Mouse (Mus musculus): Measurements from ENCODE around the gene Irgq. TPM values are rescaled to one million over a fixed set of nuclear protein-coding genes. Genes with fewer than 3 reads are reported as not detected.

Gene Irgq
- polyA plus RNA-seq, 1 experiment from 2014 or later: 16.4 TPM

DNA sequence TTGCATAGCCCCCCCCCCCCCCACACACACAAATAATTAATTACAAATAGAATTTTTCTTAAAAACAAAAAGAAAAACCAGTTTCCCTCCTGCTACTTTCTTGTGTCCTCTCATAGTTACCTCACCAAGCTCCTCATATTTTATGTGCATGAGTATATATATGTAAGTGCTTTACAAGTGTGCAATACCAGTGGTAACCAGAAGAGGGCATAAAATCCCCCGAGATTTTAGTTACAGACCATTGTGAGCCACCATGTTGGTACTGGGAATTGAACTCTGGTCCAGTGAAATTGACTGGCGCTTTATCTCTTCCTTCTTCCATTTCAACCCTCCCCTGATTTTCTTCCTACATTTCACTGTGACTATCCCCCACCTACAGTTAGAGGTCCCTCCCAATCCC lies 14.0 kb downstream of the Irgq start:
- no peaks in the 10 kb centered on the region for H3K36me3 ChIP-seq (ENCODE audit: control insufficient read depth, insufficient read depth, low read length)
- ATAC-seq (replicated peaks; ENCODE audit: low FRiP score) (no peak), DNase-seq (ENCODE audit: low spot score) (no peak)
- 82% methylated on average over 2 of the region's 2 CpGs for WGBS
- H3K4me3 ChIP-seq (ENCODE audit: low read depth, low read length): no peak overlapping the region
- no peaks in the 10 kb centered on the region for H3K9me3 ChIP-seq (ENCODE audit: control insufficient read depth, low read length)
- H3K27me3 ChIP-seq (ENCODE audit: control insufficient read depth, insufficient read depth, low read length): no peaks in the 10 kb centered on the region
- no peak overlapping the region for H3K9ac ChIP-seq (ENCODE audit: low read length)
- H3K4me1 ChIP-seq (replicated peaks; ENCODE audit: control insufficient read depth, insufficient read depth, low read length): peaks cover 7% of the 10 kb centered on the region
- H3K27ac ChIP-seq (ENCODE audit: low read depth, low read length): no peak overlapping the region
- no peak overlapping the region for H3K4me2 ChIP-seq (ENCODE audit: low read depth, low read length, severe bottlenecking)

DNA sequence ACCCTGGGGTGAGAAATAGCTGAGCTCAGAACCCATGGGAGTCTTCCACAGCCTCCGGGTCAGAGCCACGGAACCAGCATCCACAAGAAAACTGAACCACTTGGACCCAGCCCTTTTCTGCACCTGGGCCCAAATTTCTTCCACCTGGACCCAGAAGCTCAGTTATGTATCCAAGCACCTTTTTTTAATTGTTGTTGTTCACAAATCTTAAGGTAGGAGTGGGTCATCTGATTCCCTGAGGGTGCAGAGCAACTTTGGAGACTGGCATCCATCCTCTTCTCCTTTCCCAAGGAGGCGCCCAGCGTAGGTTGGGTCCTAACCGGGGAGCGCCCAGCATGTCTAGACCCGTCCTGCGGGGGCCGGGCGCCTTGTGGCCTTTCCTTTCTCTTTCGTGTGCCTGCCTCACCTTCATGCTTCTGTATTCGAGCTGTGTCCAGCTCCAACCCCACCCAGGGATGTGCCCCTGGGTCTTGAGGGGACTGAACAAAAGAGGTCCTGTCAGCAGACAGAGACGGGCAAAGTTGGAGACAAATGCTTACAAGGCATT lies 15.7 kb downstream of the Irgq start, which contains the start of the genes Pinlyp and Xrcc1:
TSS of gene Pinlyp (minus strand) at position 51 of the 547 bp plus-strand sequence.
TSS of gene Xrcc1 (plus strand) at position 222 of the 547 bp plus-strand sequence.
- no peak for DNase-seq (ENCODE audit: low spot score)
- Histone ChIP-seq H3K27me3 (ENCODE audit: control insufficient read depth, insufficient read depth, low read length) (no peaks in the 10 kb centered on the region), H3K9me3 (ENCODE audit: control insufficient read depth, low read length) (no peaks in the 10 kb centered on the region), H3K9ac (ENCODE audit: low read length) (peak within 1 kb of the TSS; percentile 80), H3K27ac (ENCODE audit: low read depth, low read length) (peak within 1 kb of the TSS; percentile 57; the same call in 1 of the 2 replicates), H3K4me3 (ENCODE audit: low read depth, low read length) (peak within 1 kb of the TSS; percentile 82), H3K4me1 (replicated peaks; ENCODE audit: control insufficient read depth, insufficient read depth, low read length) (peaks cover 7% of the 10 kb centered on the region), H3K4me2 (ENCODE audit: low read depth, low read length, severe bottlenecking) (peak within 1 kb of the TSS; percentile 70), H3K36me3 (ENCODE audit: control insufficient read depth, insufficient read depth, low read length) (no peaks in the 10 kb centered on the region; the same call in 1 of the 2 replicates)
- 32% methylated on average over 13 of the region's 13 CpGs for WGBS
- no peak for ATAC-seq (replicated peaks; ENCODE audit: low FRiP score)

DNA sequence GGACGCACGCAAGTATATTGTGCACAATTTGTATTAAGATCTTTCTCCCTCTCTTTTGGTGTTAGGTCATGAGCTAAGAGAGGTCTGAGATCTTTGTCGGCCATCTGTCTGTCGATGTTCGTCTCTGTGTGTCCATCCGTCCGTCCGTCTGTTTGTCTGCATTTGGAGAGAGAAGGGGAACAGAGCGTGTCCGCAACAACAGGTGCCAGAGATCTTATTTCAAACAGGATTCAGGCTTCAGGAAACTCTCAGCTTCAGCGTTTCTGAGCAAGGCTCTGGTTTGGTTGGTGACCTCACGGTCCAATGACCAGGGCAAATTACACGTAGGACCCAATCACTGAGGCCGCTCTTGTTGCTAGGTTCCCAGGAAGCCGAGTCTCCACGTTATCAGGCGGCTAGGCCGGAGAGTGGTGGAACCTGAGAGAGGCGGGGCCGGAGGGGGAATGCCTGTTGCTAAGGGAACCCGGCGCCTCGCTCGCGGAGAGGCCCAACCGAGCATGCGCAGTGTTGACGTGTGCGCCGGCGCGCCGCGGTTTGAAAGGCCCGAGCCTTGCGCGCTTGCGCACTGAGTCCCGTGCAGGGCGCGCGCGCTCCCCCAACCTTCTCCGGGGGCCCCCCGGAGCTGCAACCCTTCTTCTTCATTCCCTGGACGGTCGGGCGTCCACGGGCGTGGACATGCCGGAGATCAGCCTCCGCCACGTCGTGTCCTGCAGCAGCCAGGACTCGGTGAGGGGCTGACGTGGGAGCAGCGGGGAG lies 16.3 kb downstream of the Irgq start:
- H3K27me3 ChIP-seq (ENCODE audit: control insufficient read depth, insufficient read depth, low read length): no peaks in the 10 kb centered on the region
- peak overlapping the region; percentile 57; the same call in 1 of the 2 replicates for H3K27ac ChIP-seq (ENCODE audit: low read depth, low read length)
- ATAC-seq (replicated peaks; ENCODE audit: low FRiP score) (peak; percentile 98), DNase-seq (ENCODE audit: low spot score) (peak; percentile 100)
- peaks cover 7% of the 10 kb centered on the region for H3K4me1 ChIP-seq (replicated peaks; ENCODE audit: control insufficient read depth, insufficient read depth, low read length)
- no peaks in the 10 kb centered on the region; the same call in 1 of the 2 replicates for H3K36me3 ChIP-seq (ENCODE audit: control insufficient read depth, insufficient read depth, low read length)
- under 1% methylated on average over 57 of the region's 57 CpGs for WGBS
- H3K4me3 ChIP-seq (ENCODE audit: low read depth, low read length): peak overlapping the region; percentile 82
- H3K9ac ChIP-seq (ENCODE audit: low read length): peak overlapping the region; percentile 80
- H3K9me3 ChIP-seq (ENCODE audit: control insufficient read depth, low read length): no peaks in the 10 kb centered on the region
- peak overlapping the region; percentile 70 for H3K4me2 ChIP-seq (ENCODE audit: low read depth, low read length, severe bottlenecking)

DNA sequence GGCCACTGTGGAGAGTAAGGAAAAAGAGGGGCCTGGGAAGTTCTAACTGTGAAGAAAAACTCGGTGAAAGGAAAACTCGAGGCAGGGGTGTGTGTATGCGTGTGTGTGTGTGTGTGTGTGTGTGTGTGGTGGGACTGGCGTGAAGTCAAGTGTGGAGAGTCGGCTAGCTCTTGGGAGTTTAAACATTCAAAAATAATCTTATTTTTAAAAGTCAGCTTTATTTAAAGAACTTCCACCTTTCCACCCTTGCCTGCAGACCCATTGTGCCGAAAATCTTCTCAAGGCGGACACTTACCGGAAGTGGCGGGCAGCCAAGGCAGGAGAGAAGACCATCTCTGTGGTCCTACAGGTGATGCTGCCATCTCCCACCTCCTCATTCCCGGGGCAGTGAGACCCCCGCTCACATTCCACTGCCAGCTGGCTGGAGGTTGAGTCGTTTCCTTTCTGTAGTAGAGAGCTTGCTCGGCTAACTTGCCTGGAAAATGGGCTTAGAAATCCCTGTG lies 17.1 kb downstream of the Irgq start:
- H3K4me1 ChIP-seq (replicated peaks; ENCODE audit: control insufficient read depth, insufficient read depth, low read length): peaks cover 7% of the 10 kb centered on the region
- peak overlapping the region; percentile 57; the same call in 1 of the 2 replicates for H3K27ac ChIP-seq (ENCODE audit: low read depth, low read length)
- ATAC-seq (replicated peaks; ENCODE audit: low FRiP score): peak; percentile 15; the same call in 1 of the 2 replicates
- 32% methylated on average over 13 of the region's 13 CpGs for WGBS
- peak overlapping the region; percentile 80 for H3K9ac ChIP-seq (ENCODE audit: low read length)
- H3K4me3 ChIP-seq (ENCODE audit: low read depth, low read length): peak overlapping the region; percentile 82
- H3K4me2 ChIP-seq (ENCODE audit: low read depth, low read length, severe bottlenecking): peak overlapping the region; percentile 70
- no peaks in the 10 kb centered on the region for H3K9me3 ChIP-seq (ENCODE audit: control insufficient read depth, low read length)
- no peaks in the 10 kb centered on the region for H3K27me3 ChIP-seq (ENCODE audit: control insufficient read depth, insufficient read depth, low read length)
- H3K36me3 ChIP-seq (ENCODE audit: control insufficient read depth, insufficient read depth, low read length): peaks cover 3% of the 10 kb centered on the region; the same call in 1 of the 2 replicates
- no peak for DNase-seq (ENCODE audit: low spot score)

DNA sequence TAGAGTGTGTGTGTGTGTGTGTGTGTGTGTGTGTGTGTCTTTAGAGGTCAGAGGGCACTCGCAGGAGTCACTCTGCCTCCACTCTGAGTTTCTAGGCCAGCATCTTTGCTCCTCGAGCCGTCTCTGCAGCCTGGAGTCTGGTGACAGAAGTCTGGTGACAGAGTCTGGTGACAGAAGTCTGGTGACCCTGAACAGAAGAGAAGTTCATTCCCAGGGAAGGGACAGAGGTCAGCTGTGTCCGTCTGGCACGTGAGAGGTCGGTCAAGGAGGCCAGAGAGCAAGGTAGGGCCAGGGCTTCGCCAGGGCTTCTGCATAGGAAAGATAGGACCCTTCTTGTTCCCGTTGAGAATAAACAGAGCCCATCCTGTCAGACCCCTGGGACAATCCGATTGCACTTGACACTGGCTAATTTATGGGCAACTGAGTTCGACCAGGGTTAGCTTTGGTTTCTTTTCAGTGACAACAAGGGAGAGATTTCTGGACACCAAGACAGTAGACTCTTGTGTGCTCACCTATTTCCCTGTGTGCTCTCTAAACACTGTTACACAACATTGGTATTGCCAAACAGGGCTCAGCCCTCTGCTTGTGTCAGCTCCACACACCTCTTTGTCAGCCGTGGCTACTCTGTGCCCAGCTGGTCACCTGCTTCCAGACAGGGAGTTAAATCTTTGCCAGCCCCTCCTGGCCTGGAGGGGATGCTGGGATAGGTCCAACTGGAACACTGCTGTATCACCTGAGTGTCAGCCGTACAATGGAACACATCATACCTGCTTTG lies 21.7 kb downstream of the Irgq start:
- Histone ChIP-seq H3K4me2 (ENCODE audit: low read depth, low read length, severe bottlenecking) (no peak overlapping the region), H3K27ac (ENCODE audit: low read depth, low read length) (no peak overlapping the region), H3K27me3 (ENCODE audit: control insufficient read depth, insufficient read depth, low read length) (no peaks in the 10 kb centered on the region), H3K4me1 (replicated peaks; ENCODE audit: control insufficient read depth, insufficient read depth, low read length) (peaks cover 7% of the 10 kb centered on the region), H3K9me3 (ENCODE audit: control insufficient read depth, low read length) (no peaks in the 10 kb centered on the region), H3K36me3 (ENCODE audit: control insufficient read depth, insufficient read depth, low read length) (peaks cover 9% of the 10 kb centered on the region), H3K9ac (ENCODE audit: low read length) (no peak overlapping the region), H3K4me3 (ENCODE audit: low read depth, low read length) (no peak overlapping the region)
- 95% methylated on average over 12 of the region's 12 CpGs for WGBS
- ATAC-seq (replicated peaks; ENCODE audit: low FRiP score) (no peak), DNase-seq (ENCODE audit: low spot score) (no peak)

DNA sequence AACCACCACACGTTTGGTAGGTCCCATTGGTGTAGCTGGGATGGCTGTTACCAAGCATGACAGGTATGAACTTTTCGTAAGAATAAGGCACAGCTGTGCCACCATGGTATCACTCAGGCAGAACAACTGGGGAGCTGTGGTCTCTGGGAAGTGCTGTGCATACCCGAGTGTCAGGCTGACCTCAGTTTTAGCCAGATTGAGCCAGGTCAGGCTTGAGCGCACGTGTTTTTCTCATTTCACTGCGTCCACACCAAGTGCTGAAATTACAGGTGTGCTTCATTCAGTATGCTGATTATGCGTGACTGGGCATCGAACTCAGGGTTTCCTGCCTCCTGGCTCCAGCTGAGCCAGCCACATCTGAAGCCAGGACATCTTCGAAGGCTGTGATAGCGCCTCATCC lies 25.3 kb downstream of the Irgq start:
- no peak for ATAC-seq (replicated peaks; ENCODE audit: low FRiP score)
- Histone ChIP-seq H3K9ac (ENCODE audit: low read length) (no peak overlapping the region), H3K4me3 (ENCODE audit: low read depth, low read length) (no peak overlapping the region), H3K4me2 (ENCODE audit: low read depth, low read length, severe bottlenecking) (no peak overlapping the region), H3K9me3 (ENCODE audit: control insufficient read depth, low read length) (no peaks in the 10 kb centered on the region), H3K27ac (ENCODE audit: low read depth, low read length) (no peak overlapping the region), H3K27me3 (ENCODE audit: control insufficient read depth, insufficient read depth, low read length) (no peaks in the 10 kb centered on the region), H3K36me3 (ENCODE audit: control insufficient read depth, insufficient read depth, low read length) (peaks cover 9% of the 10 kb centered on the region), H3K4me1 (replicated peaks; ENCODE audit: control insufficient read depth, insufficient read depth, low read length) (no peaks in the 10 kb centered on the region)
- DNase-seq (ENCODE audit: low spot score): no peak
- WGBS: 94% methylated on average over 10 of the region's 10 CpGs

DNA sequence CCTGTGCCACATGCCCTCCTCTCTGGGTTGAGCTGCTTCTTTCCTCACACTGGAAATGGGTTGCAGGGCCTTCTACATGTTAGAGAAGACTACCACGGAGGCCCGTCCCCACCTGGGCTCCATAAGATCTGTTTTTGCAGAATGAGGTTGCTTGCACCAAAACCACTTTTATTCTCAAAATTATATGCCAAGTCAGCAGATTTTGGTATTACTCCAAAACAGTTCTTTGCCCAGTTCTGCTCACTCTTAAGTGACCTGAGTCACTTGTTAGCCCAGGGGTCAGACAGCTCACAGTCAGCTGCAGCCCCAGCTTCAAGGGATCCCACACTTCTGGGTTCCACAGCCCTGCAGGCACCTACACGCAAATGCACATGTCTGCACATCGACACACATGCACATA lies 31.0 kb downstream of the Irgq start:
- Histone ChIP-seq H3K27me3 (ENCODE audit: control insufficient read depth, insufficient read depth, low read length) (no peaks in the 10 kb centered on the region), H3K4me2 (ENCODE audit: low read depth, low read length, severe bottlenecking) (no peak overlapping the region), H3K36me3 (ENCODE audit: control insufficient read depth, insufficient read depth, low read length) (no peaks in the 10 kb centered on the region; the same call in 1 of the 2 replicates), H3K9ac (ENCODE audit: low read length) (no peak overlapping the region), H3K9me3 (ENCODE audit: control insufficient read depth, low read length) (no peaks in the 10 kb centered on the region), H3K27ac (ENCODE audit: low read depth, low read length) (no peak overlapping the region), H3K4me3 (ENCODE audit: low read depth, low read length) (no peak overlapping the region), H3K4me1 (replicated peaks; ENCODE audit: control insufficient read depth, insufficient read depth, low read length) (no peaks in the 10 kb centered on the region)
- WGBS: 97% methylated on average over 4 of the region's 4 CpGs
- no peak for DNase-seq (ENCODE audit: low spot score)
- ATAC-seq (replicated peaks; ENCODE audit: low FRiP score): no peak

DNA sequence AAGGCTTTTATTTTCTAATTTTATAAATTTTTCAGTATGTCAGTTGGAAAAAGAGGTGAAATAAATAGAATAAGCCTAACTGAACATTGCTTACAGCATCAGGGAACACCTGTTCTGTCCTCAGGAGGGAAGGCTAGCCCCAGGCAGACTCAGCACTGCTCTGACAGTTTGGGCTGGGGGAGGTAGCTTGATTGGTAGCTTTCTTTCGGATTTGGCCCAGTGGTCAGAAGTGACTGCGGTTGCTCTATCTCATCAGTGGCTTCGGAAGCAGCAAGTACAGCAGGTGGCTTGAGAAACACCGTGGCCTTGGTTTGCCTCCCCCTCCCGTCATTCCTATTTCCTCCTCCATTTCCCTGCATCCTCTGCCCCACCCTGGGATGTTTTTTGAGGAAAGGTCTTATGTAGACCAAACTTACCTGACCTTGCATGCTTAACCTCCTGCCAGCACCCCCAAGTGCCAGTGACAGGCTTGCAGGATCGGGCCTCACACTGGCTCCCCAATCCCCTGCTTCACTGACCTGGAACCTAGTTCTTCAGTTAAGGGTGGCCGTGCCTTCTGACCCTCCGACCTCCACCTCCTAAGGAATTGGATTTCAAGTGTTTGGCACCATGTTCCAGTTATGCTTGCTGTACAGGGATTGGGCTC lies 32.8 kb downstream of the Irgq start:
- ATAC-seq (replicated peaks; ENCODE audit: low FRiP score) (no peak), DNase-seq (ENCODE audit: low spot score) (no peak)
- no peaks in the 10 kb centered on the region; the same call in 1 of the 2 replicates for H3K36me3 ChIP-seq (ENCODE audit: control insufficient read depth, insufficient read depth, low read length)
- H3K27ac ChIP-seq (ENCODE audit: low read depth, low read length): no peak overlapping the region
- H3K4me3 ChIP-seq (ENCODE audit: low read depth, low read length): no peak overlapping the region
- H3K9ac ChIP-seq (ENCODE audit: low read length): no peak overlapping the region
- H3K9me3 ChIP-seq (ENCODE audit: control insufficient read depth, low read length): no peaks in the 10 kb centered on the region
- H3K4me1 ChIP-seq (replicated peaks; ENCODE audit: control insufficient read depth, insufficient read depth, low read length): no peaks in the 10 kb centered on the region
- H3K4me2 ChIP-seq (ENCODE audit: low read depth, low read length, severe bottlenecking): no peak overlapping the region
- H3K27me3 ChIP-seq (ENCODE audit: control insufficient read depth, insufficient read depth, low read length): no peaks in the 10 kb centered on the region
- WGBS: 89% methylated on average over 8 of the region's 8 CpGs

Measured in forebrain, embryonic 11.5 days (tissue).